ENCODE assay signal across 22 mouse cellular contexts in the genomic region with DNA sequence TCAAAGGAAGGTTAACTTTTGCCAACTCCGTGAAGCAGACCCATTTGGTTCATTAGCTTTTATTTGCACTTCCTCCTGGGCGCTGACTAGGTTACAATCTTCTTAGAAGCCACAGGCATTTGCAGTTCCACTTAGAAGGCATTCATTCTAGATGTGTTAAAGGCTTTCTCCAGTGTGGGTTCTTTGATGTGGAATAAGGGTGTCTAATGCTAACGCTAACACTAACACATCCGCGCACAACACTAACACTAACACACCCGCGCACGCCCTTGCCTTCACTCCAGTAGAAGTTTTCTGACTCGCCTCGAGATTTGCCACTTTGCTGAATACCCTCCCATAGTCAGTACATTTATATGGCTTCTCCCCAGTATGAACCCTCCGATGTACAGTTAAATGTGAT. TPM values are rescaled to one million over a fixed set of nuclear protein-coding genes. Genes with fewer than 3 reads are reported as not detected.
"Had no signal": no experiment of that assay in that cellular context is flagged by ENCODE, and none has a peak within 500 bp of the region (broad histone marks: within the 10 kb centered on the region; RNA-seq: fewer than 3 reads in every experiment).

No protein-coding gene starts in this region.

- ATAC-seq: intestine, postnatal 0 days; liver, embryonic 12.5 days had no signal

- H3K27ac ChIP-seq: limb, embryonic 15.5 days; liver, embryonic 12.5 days; midbrain, embryonic 10.5 days; neural tube, embryonic 13.5 days had no signal

- H3K36me3 ChIP-seq: limb, embryonic 15.5 days; liver, embryonic 12.5 days; midbrain, embryonic 10.5 days; neural tube, embryonic 13.5 days had no signal

- H3K9ac ChIP-seq: limb, embryonic 15.5 days; liver, embryonic 12.5 days; lung, embryonic 14.5 days; neural tube, embryonic 13.5 days had no signal

- H3K4me2 ChIP-seq: limb, embryonic 15.5 days; liver, embryonic 12.5 days; lung, embryonic 14.5 days; neural tube, embryonic 13.5 days had no signal

- DNase-seq: kidney, adult 8-10 months; kidney, postnatal 25 days; layer of hippocampus, adult 9-11 months; left cerebral cortex, postnatal 4 days; lung, embryonic 14.5 days; lung, postnatal 10 days; lung, postnatal 4 days; midbrain, embryonic 14.5 days; retina, postnatal 1 day; right cerebral cortex, postnatal 4 days; spleen, adult 18-20 months; thymus, adult 18-20 months; thymus, postnatal 25 days had no signal

- H3K4me3 ChIP-seq: limb, embryonic 15.5 days; liver, embryonic 12.5 days; midbrain, embryonic 10.5 days; myocyte; neural tube, embryonic 13.5 days had no signal

- H3K9me3 ChIP-seq: limb, embryonic 15.5 days; liver, embryonic 12.5 days; midbrain, embryonic 10.5 days; neural tube, embryonic 13.5 days had no signal

RNA-seq across cellular contexts. Expression of a gene that starts 0.7 kb away (rescaled TPM):
- total RNA-seq: left cerebral cortex, postnatal 4 days; megakaryocyte, adult 5-6 weeks had no signal
- polyA plus RNA-seq: intestine, postnatal 0 days; limb, embryonic 15.5 days; liver, embryonic 12.5 days; liver, embryonic 16.5 days; lung, embryonic 14.5 days; midbrain, embryonic 10.5 days; midbrain, embryonic 14.5 days; myocyte; neural tube, embryonic 13.5 days; stomach, embryonic 14.5 days had no signal

RNA-seq across cellular contexts. Expression of a gene that starts 37.1 kb away (rescaled TPM):
- polyA plus RNA-seq: myocyte had no signal
